Mouse (Mus musculus) CH12.LX (cell line): ENCODE measurements around the gene Atp7a. TPM values are rescaled to one million over a fixed set of nuclear protein-coding genes. Genes with fewer than 3 reads are reported as not detected.

Experiments used
- DNase-seq: peaks from one replicate; pipeline ENCODE4 v3.0.0-alpha.2; 2013; ENCODE audit errors: extremely low read depth
- H3K27ac ChIP-seq: 2 replicates; pipeline ENCODE4 v1.5.1; 2012; ENCODE audit warnings: low read depth, mild to moderate bottlenecking, control low read depth, moderate library complexity; ENCODE audit not compliant: insufficient read depth
- H3K27me3 ChIP-seq: replicated peaks from 2 replicates; pipeline ENCODE3; 2012; ENCODE audit warnings: inconsistent platforms
- H3K36me3 ChIP-seq, 2 experiments: replicated peaks in 1 of 2; 2 replicates each; pipeline versions ENCODE3 to v1.6.1; 2012; ENCODE audit warnings: inconsistent platforms in 1 of 2, low read length in 1 of 2, mild to moderate bottlenecking in 1 of 2, mixed read lengths in 1 of 2, moderate library complexity in 1 of 2; ENCODE audit not compliant: control insufficient read depth in 1 of 2, insufficient read depth in 1 of 2
- H3K4me1 ChIP-seq, 2 experiments: 2 replicates each; pipeline ENCODE4 v1.6.1; 2012; ENCODE audit warnings: inconsistent platforms in 1 of 2, moderate library complexity in 1 of 2; ENCODE audit not compliant: insufficient read depth in 2 of 2, control insufficient read depth in 1 of 2
- H3K4me2 ChIP-seq: 2 replicates; pipeline ENCODE4 v1.6.1; 2012; ENCODE audit warnings: low read depth, mild to moderate bottlenecking, control low read depth; ENCODE audit not compliant: poor library complexity, insufficient read depth, severe bottlenecking
- H3K4me3 ChIP-seq, 3 experiments: fragments of 150-350 bp in 1 of 3; sonication (generic) in 1 of 3; replicated peaks in 1 of 3; 2 replicates each; pipeline versions ENCODE3 to v1.5.1; 2011 to 2012; ENCODE audit warnings: low read depth in 2 of 3, low read length in 2 of 3, mild to moderate bottlenecking in 2 of 3, moderate library complexity in 2 of 3, control low read depth in 1 of 3, improper control_type of control experiment in 1 of 3, inconsistent platforms in 1 of 3, mixed read lengths in 1 of 3; ENCODE audit not compliant: poor library complexity in 1 of 3
- H3K79me2 ChIP-seq: replicated peaks from 2 replicates; pipeline ENCODE4 v1.6.1; 2012; ENCODE audit warnings: mild to moderate bottlenecking, moderate library complexity; ENCODE audit not compliant: control insufficient read depth, poor library complexity, insufficient read depth, severe bottlenecking; ENCODE audit errors: extremely low read depth
- H3K9ac ChIP-seq: 2 replicates; pipeline ENCODE4 v1.6.1; 2012; ENCODE audit warnings: low read depth, mild to moderate bottlenecking, control low read depth, moderate library complexity; ENCODE audit not compliant: insufficient read depth
- H3K9me3 ChIP-seq: replicated peaks from 2 replicates; pipeline ENCODE3; 2012; ENCODE audit warnings: low read length, inconsistent platforms, mixed read lengths
- BHLHE40 ChIP-seq: IDR thresholded peaks from 2 replicates; pipeline ENCODE4 v1.6.1; 2011; ENCODE audit warnings: mild to moderate bottlenecking, low read depth, low read length, improper control_type of control experiment
- CHD2 ChIP-seq: IDR thresholded peaks from 2 replicates; pipeline ENCODE4 v1.6.1; 2011; ENCODE audit warnings: low read length, improper control_type of control experiment
- EP300 ChIP-seq: IDR thresholded peaks from 2 replicates; pipeline ENCODE4 v1.6.1; 2011; ENCODE audit warnings: low read length, improper control_type of control experiment
- ETS1 ChIP-seq: conservative IDR thresholded peaks from 2 replicates; pipeline ENCODE4 v1.6.1; 2012; ENCODE audit warnings: low read depth, mild to moderate bottlenecking, inconsistent platforms, low read length, improper control_type of control experiment, moderate library complexity
- IRF4 ChIP-seq: IDR thresholded peaks from 2 replicates; pipeline ENCODE4 v1.6.1; 2014; ENCODE audit warnings: low read depth, mild to moderate bottlenecking, inconsistent platforms, low read length, improper control_type of control experiment
- JUND ChIP-seq: conservative IDR thresholded peaks from 2 replicates; pipeline ENCODE4 v1.6.1; 2011; ENCODE audit warnings: low read depth, low read length, improper control_type of control experiment
- MXI1 ChIP-seq: IDR thresholded peaks from 2 replicates; pipeline ENCODE4 v1.6.1; 2011; ENCODE audit warnings: mild to moderate bottlenecking, low read depth, low read length, improper control_type of control experiment
- MYC ChIP-seq: IDR thresholded peaks from 2 replicates; pipeline ENCODE4 v1.6.1; 2011; ENCODE audit warnings: low read depth, mild to moderate bottlenecking, improper control_type of control experiment, low read length
- NRF1 ChIP-seq: IDR thresholded peaks from 2 replicates; pipeline ENCODE4 v1.6.1; 2014; ENCODE audit warnings: low read depth, mild to moderate bottlenecking, inconsistent platforms, low read length, improper control_type of control experiment, moderate library complexity
- POLR2A ChIP-seq: IDR thresholded peaks from 2 replicates; pipeline ENCODE4 v1.6.1; 2011; ENCODE audit warnings: low read depth, mild to moderate bottlenecking, improper control_type of control experiment, low read length
- RCOR1 ChIP-seq: conservative IDR thresholded peaks from 2 replicates; pipeline ENCODE4 v1.6.1; 2012; ENCODE audit warnings: low read depth, mild to moderate bottlenecking, inconsistent platforms, low read length, improper control_type of control experiment
- SIN3A ChIP-seq: IDR thresholded peaks from 2 replicates; pipeline ENCODE4 v1.6.1; 2012; ENCODE audit warnings: low read length, improper control_type of control experiment, inconsistent platforms
- TBP ChIP-seq: conservative IDR thresholded peaks from 2 replicates; pipeline ENCODE4 v1.6.1; 2011; ENCODE audit warnings: low read depth, low read length, improper control_type of control experiment
- TCF12 ChIP-seq: IDR thresholded peaks from 2 replicates; pipeline ENCODE4 v1.6.1; 2014; ENCODE audit warnings: low read depth, mild to moderate bottlenecking, inconsistent platforms, low read length, improper control_type of control experiment
- UBTF ChIP-seq: IDR thresholded peaks from 2 replicates; pipeline ENCODE4 v1.6.1; 2012; ENCODE audit warnings: low read depth, mild to moderate bottlenecking, inconsistent platforms, low read length, improper control_type of control experiment, moderate library complexity
- ZNF384 ChIP-seq: IDR thresholded peaks from 2 replicates; pipeline ENCODE4 v1.6.1; 2012; ENCODE audit warnings: low read depth, low read length, improper control_type of control experiment, inconsistent platforms
- dilution Hi-C: fragments of 300-500 bp; cut with MboI; formaldehyde crosslinking; loops from 2 replicates; pipeline ENCODE4 v1.14.3; 2020; ENCODE audit warnings: low sequenced_read_pairs; ENCODE audit not compliant: extremely low pct_unique_long_range_greater_than_20kb, extremely low pct_ligation_motif_present
- in situ Hi-C: fragments of 300-500 bp; cut with MboI; formaldehyde crosslinking; loops from 3 replicates; pipeline ENCODE4 v1.14.3; 2019; ENCODE audit warnings: low sequenced_read_pairs, low pct_ligation_motif_present, low pct_unique_long_range_greater_than_20kb, mixed read lengths
- polyA plus RNA-seq: library from polyadenylated mRNA; unstranded; fragments of >175 nt; gene quantifications from 2 replicates; pipeline ENCODE4 v1.2.1, GENCODE M21; 2012; ENCODE audit warnings: low read depth; ENCODE audit not compliant: insufficient read length
- total RNA-seq, 2 experiments: library from RNA; depleted of rRNA; stranded (reverse); fragments of 300-350 nt in 1 of 2; fragments of >200 nt in 1 of 2; gene quantifications; 2 replicates each; pipeline ENCODE4 v1.2.3; 2012 to 2014

Atp7a gene
- total and polyA plus RNA-seq, 3 experiments = 2.2 to 5.4 (median 4.0) TPM

DNA sequence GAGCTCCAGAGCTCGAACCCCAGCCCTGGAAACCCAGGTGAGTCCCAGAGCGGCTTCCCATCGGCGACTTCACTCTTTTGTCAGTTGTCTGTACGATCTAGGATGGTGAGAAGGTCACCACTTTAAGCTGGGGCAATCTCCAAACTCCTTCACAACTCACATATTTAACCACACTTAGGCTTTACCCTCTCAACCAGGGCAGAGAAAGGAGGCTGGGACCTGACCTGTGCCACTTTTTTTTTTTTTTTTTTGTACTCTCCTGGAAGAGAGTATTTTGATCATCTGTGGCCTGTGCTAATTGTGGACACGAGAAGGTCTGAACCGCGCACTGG, 233 bp downstream of the Atp7a start:
- no peak overlapping the region for H3K27ac ChIP-seq
- in situ Hi-C loops = no loop called here

DNA sequence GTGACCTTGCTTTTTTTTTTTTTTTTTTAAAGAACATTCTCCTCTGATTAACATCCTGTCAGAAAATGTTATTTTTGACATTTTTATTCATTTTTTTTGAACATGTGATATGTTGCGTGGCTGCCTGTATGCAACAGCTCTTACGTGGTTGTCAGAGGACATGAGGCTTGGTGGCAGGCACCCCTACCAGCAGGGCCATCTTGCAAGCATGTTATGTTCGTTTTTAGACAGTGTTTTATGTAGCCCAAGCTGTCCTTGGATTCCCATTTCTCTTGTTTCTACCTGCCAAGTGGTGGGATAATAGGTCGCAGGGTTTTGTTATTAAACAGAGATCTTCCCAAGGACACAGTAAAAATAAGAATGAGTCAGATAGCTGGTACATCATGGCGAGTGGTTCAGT, 3.1 kb downstream of the Atp7a start:
- in situ Hi-C loops (no loop called here), dilution Hi-C loops (no loop called here)
- Histone ChIP-seq H3K9me3 (no peaks in the 10 kb centered on the region), H3K36me3 (no peaks in the 10 kb centered on the region), H3K27me3 (no peaks in the 10 kb centered on the region), H3K9ac (peak overlapping the region; percentile 48; the same call in 1 of the 2 replicates), H3K4me1 (peaks cover 0 to 18% of the 10 kb centered on the region in 2 experiments; a peak in 2 of 4 replicates), H3K79me2 (peaks cover 26% of the 10 kb centered on the region), H3K27ac (no peak overlapping the region), H3K4me2 (peak overlapping the region; percentile 66), H3K4me3 (peak overlapping the region in 1 of 3 experiments; percentile 8)
- TF ChIP-seq MXI1 = peak; percentile 17; the same call in 1 of the 2 replicates
- TF ChIP-seq ZNF384 = peak; percentile 39; the same call in 1 of the 2 replicates
- TF ChIP-seq JUND = no peak
- DNase-seq = no peak

More for the DNA sequence above, 233 bp downstream of the Atp7a start:
- TF ChIP-seq POLR2A = no peak
- no peak for TF ChIP-seq UBTF
- TF ChIP-seq EP300 = 0 out of 2 replicates have a peak, but pooled peaks have one; percentile 17
- TF ChIP-seq NRF1 = 0 out of 2 replicates have a peak, but pooled peaks have one; percentile 23
- peak; percentile 9; the same call in 1 of the 2 replicates for TF ChIP-seq ZNF384
- 0 out of 2 replicates have a peak, but pooled peaks have one; percentile 2 for TF ChIP-seq MXI1
- no peak for TF ChIP-seq TBP
- Histone ChIP-seq H3K27me3 (no peaks in the 10 kb centered on the region), H3K4me2 (peak overlapping the region; percentile 50; the same call in 1 of the 2 replicates), H3K4me1 (peaks cover 0 to 5% of the 10 kb centered on the region in 2 experiments; a peak in 2 of 4 replicates), H3K36me3 (peaks cover 0 to 3% of the 10 kb centered on the region in 2 experiments), H3K4me3 (peak overlapping the region; percentile 51 to 77 (median 55)), H3K9me3 (no peaks in the 10 kb centered on the region), H3K9ac (peak overlapping the region; percentile 93; the same call in 1 of the 2 replicates), H3K79me2 (peaks cover 22% of the 10 kb centered on the region)
- DNase-seq = no peak
- dilution Hi-C loops = no loop called here

GRCm38 (mm10) chrX:106031124-106031523, 4.0 kb downstream of the Atp7a start:
- no peak overlapping the region for H3K27ac ChIP-seq
- peak overlapping the region; percentile 89; the same call in 1 of the 2 replicates for H3K4me2 ChIP-seq
- H3K79me2 ChIP-seq = peaks cover 26% of the 10 kb centered on the region
- no peaks in the 10 kb centered on the region for H3K27me3 ChIP-seq
- TF ChIP-seq IRF4 (peak; percentile 86), ETS1 (peak; percentile 42), BHLHE40 (peak; percentile 89), ZNF384 (peak; percentile 90), CHD2 (no peak), EP300 (peak; percentile 93), TCF12 (no peak), RCOR1 (0 out of 2 replicates have a peak, but pooled peaks have one; percentile 43), SIN3A (0 out of 2 replicates have a peak, but pooled peaks have one; percentile 29), MYC (peak; percentile 50; the same call in 1 of the 2 replicates)
- H3K9me3 ChIP-seq = no peaks in the 10 kb centered on the region
- H3K4me3 ChIP-seq = no peak overlapping the region
- H3K36me3 ChIP-seq = no peaks in the 10 kb centered on the region
- in situ Hi-C loops (no loop called here), dilution Hi-C loops (no loop called here)
- peaks cover 0 to 18% of the 10 kb centered on the region in 2 experiments; a peak in 2 of 4 replicates for H3K4me1 ChIP-seq
- no peak overlapping the region for H3K9ac ChIP-seq
- no peak for DNase-seq
